Mouse (Mus musculus) ovary, postnatal 14 days (tissue): ENCODE measurements around the gene Cmip.

Source experiments
- DNase-seq: peaks from one replicate; pipeline ENCODE4 v3.0.0; 2022; ENCODE audit warnings: low spot score

The Cmip gene

GRCm38 (mm10) chr8:117503405-117504069 lies 246.7 kb downstream of the Cmip start:
- no peak for DNase-seq

- DNase-seq: no peak
Measured at GRCm38 (mm10) chr8:117507703-117508102, 250.8 kb downstream of the Cmip start.
